Mouse (Mus musculus) neural tube, embryonic 14.5 days (tissue): ENCODE measurements at regions not wholly inside any gene's neighbourhood (a gene's known extent, or its start where the extent isn't known, plus 50 kb on each side); places are given as distances from the start of the nearest gene placed in this dataset.

ENCODE experiments used
- ATAC-seq: fragments of 200-750 bp; cut with Nextera tagmentation; 2 replicates; pipeline ENCODE4 v1.8.0; 2017; ENCODE audit warnings: low read depth, mild to moderate bottlenecking, moderate TSS enrichment, moderate library complexity
- H3K27ac ChIP-seq: fragments of 300-500 bp; sonication (generic); 2 replicates; pipeline ENCODE4 v1.5.1; 2014; ENCODE audit warnings: low read depth, mild to moderate bottlenecking, control low read depth, low read length, moderate library complexity, mixed read lengths
- H3K27me3 ChIP-seq: fragments of 300-500 bp; sonication (generic); 2 replicates; pipeline ENCODE4 v1.6.1; 2014; ENCODE audit warnings: low read length; ENCODE audit not compliant: control insufficient read depth, insufficient read depth
- H3K36me3 ChIP-seq: fragments of 300-500 bp; sonication (generic); 2 replicates; pipeline ENCODE4 v1.6.1; 2014; ENCODE audit warnings: low read length, mixed read lengths; ENCODE audit not compliant: control insufficient read depth, insufficient read depth
- H3K4me1 ChIP-seq: fragments of 300-500 bp; sonication (generic); 2 replicates; pipeline ENCODE4 v1.6.1; 2014; ENCODE audit warnings: low read length; ENCODE audit not compliant: control insufficient read depth, insufficient read depth
- H3K4me2 ChIP-seq: fragments of 300-500 bp; sonication (generic); 2 replicates; pipeline ENCODE4 v1.6.1; 2014; ENCODE audit warnings: mild to moderate bottlenecking, low read depth, low read length, control low read depth
- H3K4me3 ChIP-seq: fragments of 300-500 bp; sonication (generic); 2 replicates; pipeline ENCODE4 v1.5.1; 2014; ENCODE audit warnings: low read depth, low read length, control low read depth, mixed read lengths
- H3K9ac ChIP-seq: fragments of 300-500 bp; sonication (generic); replicated peaks from 2 replicates; pipeline ENCODE4 v1.6.1; 2014; ENCODE audit warnings: low read depth, mild to moderate bottlenecking, control low read depth, low read length, mixed read lengths
- H3K9me3 ChIP-seq: fragments of 300-500 bp; sonication (generic); 2 replicates; pipeline ENCODE4 v1.6.1; 2016; ENCODE audit warnings: low read length; ENCODE audit not compliant: control insufficient read depth
- WGBS: fragments of 180-500 bp; shearing (Covaris S2); extraction: QIAGEN DNeasy Blood & Tissue Kit; methylation state at CpG from one replicate; pipeline ENCODE4 v1.1.7; 2014; 5-methylcytosine and 5-hydroxymethylcytosine counted together

GRCm38 (mm10) chr2:17825271-17825670 is 94.0 kb upstream of the Nebl start:
- H3K36me3 ChIP-seq: no peaks in the 10 kb centered on the region
- WGBS: 97% methylated on average over 2 of the region's 2 CpGs
- no peak overlapping the region for H3K4me3 ChIP-seq
- no peak overlapping the region for H3K27ac ChIP-seq
- H3K4me2 ChIP-seq: no peak overlapping the region
- no peaks in the 10 kb centered on the region for H3K9me3 ChIP-seq
- no peak for ATAC-seq
- no peak overlapping the region for H3K9ac ChIP-seq
- no peaks in the 10 kb centered on the region for H3K27me3 ChIP-seq
- H3K4me1 ChIP-seq: no peaks in the 10 kb centered on the region

GRCm38 (mm10) chr2:17824176-17824575 is 92.9 kb upstream of the Nebl start:
- Histone ChIP-seq H3K27me3 (no peaks in the 10 kb centered on the region), H3K36me3 (no peaks in the 10 kb centered on the region), H3K9ac (no peak overlapping the region), H3K4me3 (no peak overlapping the region), H3K9me3 (no peaks in the 10 kb centered on the region), H3K27ac (no peak overlapping the region), H3K4me1 (no peaks in the 10 kb centered on the region), H3K4me2 (no peak overlapping the region)
- ATAC-seq: no peak
- WGBS: 85% methylated on average over 5 of the region's 5 CpGs

GRCm38 (mm10) chr2:17822621-17823006 is 91.3 kb upstream of the Nebl start:
- ATAC-seq: no peak
- 63% methylated on average over 4 of the region's 4 CpGs for WGBS

GRCm38 (mm10) chr2:17821878-17822620 is 90.8 kb upstream of the Nebl start:
- WGBS: 64% methylated on average over 13 of the region's 13 CpGs
- ATAC-seq: no peak
- H3K9me3 ChIP-seq: no peaks in the 10 kb centered on the region
- H3K4me1 ChIP-seq: no peaks in the 10 kb centered on the region
- no peak overlapping the region for H3K4me3 ChIP-seq
- no peak overlapping the region for H3K9ac ChIP-seq
- H3K36me3 ChIP-seq: no peaks in the 10 kb centered on the region
- no peak overlapping the region for H3K27ac ChIP-seq
- H3K4me2 ChIP-seq: no peak overlapping the region
- no peaks in the 10 kb centered on the region for H3K27me3 ChIP-seq

More at GRCm38 (mm10) chr2:17822621-17823006, 91.3 kb upstream of the Nebl start:
- H3K4me1 ChIP-seq: no peaks in the 10 kb centered on the region
- no peak overlapping the region for H3K4me2 ChIP-seq
- H3K9ac ChIP-seq: no peak overlapping the region
- H3K27me3 ChIP-seq: no peaks in the 10 kb centered on the region
- no peaks in the 10 kb centered on the region for H3K9me3 ChIP-seq
- H3K36me3 ChIP-seq: no peaks in the 10 kb centered on the region
- no peak overlapping the region for H3K4me3 ChIP-seq
- H3K27ac ChIP-seq: no peak overlapping the region

- Histone ChIP-seq H3K27ac (no peak overlapping the region), H3K9me3 (no peaks in the 10 kb centered on the region), H3K36me3 (no peaks in the 10 kb centered on the region), H3K9ac (no peak overlapping the region), H3K4me2 (no peak overlapping the region), H3K4me3 (no peak overlapping the region), H3K4me1 (no peaks in the 10 kb centered on the region), H3K27me3 (no peaks in the 10 kb centered on the region)
- ATAC-seq: no peak
- WGBS: 18% methylated on average over 7 of the region's 7 CpGs
Measured at GRCm38 (mm10) chr2:17811943-17812670, 80.8 kb upstream of the Nebl start.
